Mouse (Mus musculus) heart, embryonic 11.5 days (tissue): ENCODE measurements around the gene Nek5. TPM values are rescaled to one million over a fixed set of nuclear protein-coding genes. Genes with fewer than 3 reads are reported as not detected.

ENCODE experiments used
- ATAC-seq: fragments of 200-750 bp; cut with Nextera tagmentation; replicated peaks from 2 replicates; pipeline ENCODE4 v1.8.0; 2017; ENCODE audit warnings: moderate library complexity; ENCODE audit not compliant: insufficient number of reproducible peaks, low FRiP score, low TSS enrichment
- H3K27ac ChIP-seq: fragments of 300-500 bp; sonication (generic); 2 replicates; pipeline ENCODE4 v1.5.1; 2014; ENCODE audit warnings: mild to moderate bottlenecking, low read depth, low read length
- H3K27me3 ChIP-seq: fragments of 300-500 bp; sonication (generic); 2 replicates; pipeline ENCODE4 v1.6.1; 2014; ENCODE audit warnings: mild to moderate bottlenecking, low read length, mixed read lengths; ENCODE audit not compliant: control insufficient read depth, insufficient read depth
- H3K36me3 ChIP-seq: fragments of 300-500 bp; sonication (generic); 2 replicates; pipeline ENCODE4 v1.6.1; 2014; ENCODE audit warnings: mild to moderate bottlenecking, low read length, moderate library complexity, mixed read lengths; ENCODE audit not compliant: control insufficient read depth, insufficient read depth
- H3K4me1 ChIP-seq: fragments of 300-500 bp; sonication (generic); 2 replicates; pipeline ENCODE4 v1.6.1; 2014; ENCODE audit warnings: low read length; ENCODE audit not compliant: control insufficient read depth, insufficient read depth
- H3K4me2 ChIP-seq: fragments of 300-500 bp; sonication (generic); 2 replicates; pipeline ENCODE4 v1.6.1; 2014; ENCODE audit warnings: mild to moderate bottlenecking, moderate library complexity
- H3K4me3 ChIP-seq: fragments of 300-500 bp; sonication (generic); 2 replicates; pipeline ENCODE4 v1.5.1; 2014; ENCODE audit warnings: low read depth, low read length
- H3K9ac ChIP-seq: fragments of 300-500 bp; sonication (generic); 2 replicates; pipeline ENCODE4 v1.6.1; 2014; ENCODE audit warnings: mild to moderate bottlenecking, low read depth, low read length, moderate library complexity
- H3K9me3 ChIP-seq: fragments of 300-500 bp; sonication (generic); replicated peaks from 2 replicates; pipeline ENCODE4 v1.6.1; 2016; ENCODE audit warnings: low read length; ENCODE audit not compliant: control insufficient read depth
- WGBS: fragments of 180-500 bp; shearing (Covaris S2); extraction: QIAGEN DNeasy Blood & Tissue Kit; methylation state at CpG from one replicate; pipeline ENCODE4 v1.1.7; 2014; ENCODE audit not compliant: insufficient replicate concordance; 5-methylcytosine and 5-hydroxymethylcytosine counted together
- polyA plus RNA-seq: library from polyadenylated mRNA; unstranded; fragments of >200 nt; fragmentation: Nextera tagmentation; extraction: Ambion mirVana; gene quantifications from 2 replicates; pipeline ENCODE4 v1.2.1, GENCODE M21; 2014

Gene Nek5
- polyA plus RNA-seq, 1 experiment from 2014 or later: 0.27 TPM

GRCm38 (mm10) chr8:22134750-22135135, 9.9 kb upstream of the Nek5 start:
- 70% methylated on average over 5 of the region's 5 CpGs for WGBS
- H3K9me3 ChIP-seq: no peaks in the 10 kb centered on the region

DNA sequence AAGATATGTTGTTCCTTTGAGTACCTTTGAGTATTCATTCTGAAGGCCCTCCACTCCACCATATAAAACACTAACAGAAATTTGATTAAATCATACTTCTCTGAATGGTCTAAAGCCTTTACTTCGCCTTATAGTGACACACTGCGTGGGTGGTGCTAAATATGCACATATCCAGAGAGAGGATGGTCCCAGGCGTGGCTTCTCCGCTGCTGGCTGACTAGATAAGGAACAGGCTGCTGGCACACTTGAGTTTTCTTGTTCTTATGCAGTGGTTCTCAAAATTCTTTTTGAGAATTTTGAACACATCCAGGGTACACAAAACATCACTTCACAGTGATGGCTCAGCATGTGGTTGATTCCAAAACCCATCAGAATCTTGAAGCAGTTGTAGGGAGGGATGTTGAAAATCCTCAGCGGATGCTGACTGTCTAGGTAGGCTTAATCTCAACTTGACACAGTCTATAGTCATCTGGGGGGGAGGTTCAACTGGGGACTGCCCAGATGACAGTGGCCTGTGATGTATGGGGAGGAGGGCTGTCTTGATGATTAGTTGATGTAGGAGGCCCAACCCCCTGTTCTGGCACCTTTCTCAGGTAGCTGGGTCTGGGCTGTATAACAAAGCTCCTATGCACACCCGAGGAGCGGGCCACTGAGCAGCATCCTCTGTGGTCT, 9.4 kb upstream of the Nek5 start:
- ATAC-seq: peak; percentile 63

More at GRCm38 (mm10) chr8:22134750-22135135, 9.9 kb upstream of the Nek5 start:
- H3K9ac ChIP-seq: no peak overlapping the region
- no peaks in the 10 kb centered on the region for H3K27me3 ChIP-seq
- H3K36me3 ChIP-seq: 0 out of 2 replicates have a peak, but pooled peaks cover 3% of the 10 kb centered on the region
- no peak overlapping the region for H3K27ac ChIP-seq
- H3K4me2 ChIP-seq: no peak overlapping the region
- no peak for ATAC-seq
- no peak overlapping the region for H3K4me3 ChIP-seq
- no peaks in the 10 kb centered on the region for H3K4me1 ChIP-seq

GRCm38 (mm10) chr8:22132062-22132461, 7.2 kb upstream of the Nek5 start:
- Histone ChIP-seq H3K4me2 (no peak overlapping the region), H3K27me3 (no peaks in the 10 kb centered on the region), H3K4me3 (no peak overlapping the region), H3K27ac (no peak overlapping the region), H3K36me3 (0 out of 2 replicates have a peak, but pooled peaks cover 3% of the 10 kb centered on the region), H3K9ac (no peak overlapping the region), H3K4me1 (no peaks in the 10 kb centered on the region), H3K9me3 (no peaks in the 10 kb centered on the region)
- ATAC-seq: no peak
- whole genome bisulfite sequencing: 91% methylated on average over 12 of the region's 12 CpGs

More for the DNA sequence above, 9.4 kb upstream of the Nek5 start:
- Histone ChIP-seq H3K4me3 (no peak overlapping the region), H3K4me2 (no peak overlapping the region), H3K4me1 (no peaks in the 10 kb centered on the region), H3K9me3 (no peaks in the 10 kb centered on the region), H3K27ac (no peak overlapping the region), H3K9ac (no peak overlapping the region), H3K27me3 (no peaks in the 10 kb centered on the region), H3K36me3 (0 out of 2 replicates have a peak, but pooled peaks cover 3% of the 10 kb centered on the region)
- WGBS: 77% methylated on average over 7 of the region's 7 CpGs

- H3K27me3 ChIP-seq: no peaks in the 10 kb centered on the region
- no peak overlapping the region for H3K4me2 ChIP-seq
- H3K36me3 ChIP-seq: no peaks in the 10 kb centered on the region
- H3K9ac ChIP-seq: no peak overlapping the region
- H3K27ac ChIP-seq: no peak overlapping the region
- H3K4me1 ChIP-seq: no peaks in the 10 kb centered on the region
- 67% methylated on average over 4 of the region's 4 CpGs for WGBS
- no peak overlapping the region for H3K4me3 ChIP-seq
- ATAC-seq: no peak
- no peaks in the 10 kb centered on the region for H3K9me3 ChIP-seq
Measured at GRCm38 (mm10) chr8:22107020-22107419, 17.8 kb downstream of the Nek5 start.

- Histone ChIP-seq H3K4me1 (no peaks in the 10 kb centered on the region), H3K9ac (no peak overlapping the region), H3K27ac (no peak overlapping the region), H3K9me3 (no peaks in the 10 kb centered on the region), H3K36me3 (no peaks in the 10 kb centered on the region), H3K4me2 (no peak overlapping the region), H3K27me3 (no peaks in the 10 kb centered on the region), H3K4me3 (no peak overlapping the region)
- ATAC-seq: no peak
- WGBS: 54% methylated on average over 8 of the region's 8 CpGs
Measured at GRCm38 (mm10) chr8:22091568-22091967, 33.3 kb downstream of the Nek5 start.

GRCm38 (mm10) chr8:22089226-22089625, 35.6 kb downstream of the Nek5 start:
- 85% methylated on average over 4 of the region's 4 CpGs for WGBS

DNA sequence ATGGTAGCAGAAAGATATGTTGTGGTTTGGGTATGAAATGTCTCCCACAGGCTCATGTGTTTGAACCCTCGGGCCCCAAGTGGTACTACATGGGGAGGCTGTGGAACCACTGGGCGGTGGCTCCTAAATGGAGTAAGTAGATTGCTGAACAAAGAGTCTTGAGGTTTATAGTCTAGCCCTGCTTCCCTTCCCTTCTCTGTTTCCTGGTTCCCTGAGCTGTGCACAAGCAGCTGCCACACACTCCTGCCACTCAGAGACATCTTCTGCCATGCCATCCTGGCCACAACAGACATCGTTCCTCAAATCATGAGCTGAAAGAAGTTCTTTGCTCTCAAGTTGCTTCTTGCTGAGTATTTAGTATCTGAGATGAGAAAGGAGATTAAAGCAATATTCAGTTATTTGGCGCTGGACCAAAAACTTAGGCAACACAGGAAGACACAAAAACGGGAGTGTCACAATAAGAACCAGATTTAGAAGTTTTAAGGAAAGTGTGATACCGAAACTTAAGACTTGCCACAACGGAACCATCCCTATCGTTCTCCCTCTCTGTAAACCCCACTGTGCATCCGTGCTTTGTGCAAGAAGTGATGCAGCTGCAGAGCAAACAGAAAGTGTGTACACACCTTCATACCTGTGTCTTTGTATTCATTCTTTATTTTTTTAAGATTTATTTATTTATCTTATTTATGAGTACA, 45.4 kb downstream of the Nek5 start:
- Histone ChIP-seq H3K4me3 (no peak overlapping the region), H3K27ac (no peak overlapping the region), H3K36me3 (no peaks in the 10 kb centered on the region), H3K4me1 (no peaks in the 10 kb centered on the region), H3K27me3 (no peaks in the 10 kb centered on the region), H3K4me2 (no peak overlapping the region), H3K9me3 (no peaks in the 10 kb centered on the region), H3K9ac (no peak overlapping the region)
- no peak for ATAC-seq
- 78% methylated on average over 9 of the region's 9 CpGs for WGBS

More at GRCm38 (mm10) chr8:22089226-22089625, 35.6 kb downstream of the Nek5 start:
- Histone ChIP-seq H3K27ac (no peak overlapping the region), H3K4me2 (no peak overlapping the region), H3K4me1 (no peaks in the 10 kb centered on the region), H3K36me3 (no peaks in the 10 kb centered on the region), H3K9me3 (no peaks in the 10 kb centered on the region), H3K27me3 (no peaks in the 10 kb centered on the region), H3K9ac (no peak overlapping the region), H3K4me3 (no peak overlapping the region)
- ATAC-seq: no peak

DNA sequence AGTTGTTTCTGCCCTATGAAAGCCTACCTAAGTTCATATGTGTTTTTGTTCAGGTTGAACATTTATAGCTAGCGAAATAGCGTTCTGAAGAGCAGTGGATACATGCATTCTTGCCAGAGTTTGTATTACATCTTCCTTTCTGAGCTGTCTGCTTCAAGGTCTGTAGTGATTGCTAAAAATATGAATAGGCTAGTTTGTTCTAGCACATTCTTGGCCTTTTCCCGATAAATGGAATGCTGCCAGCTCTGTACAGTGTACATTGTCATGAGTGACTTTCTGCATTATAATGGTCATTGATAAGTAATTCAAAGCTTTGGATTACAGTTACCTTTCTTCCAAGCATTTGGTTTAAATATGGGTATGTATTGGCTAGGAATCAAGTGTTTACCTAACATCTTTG, 63.7 kb downstream of the Nek5 start:
- H3K27me3 ChIP-seq: peaks cover 2% of the 10 kb centered on the region; the same call in 1 of the 2 replicates
- H3K27ac ChIP-seq: no peak overlapping the region
- peaks cover 5% of the 10 kb centered on the region; the same call in 1 of the 2 replicates for H3K4me1 ChIP-seq
- peak overlapping the region; percentile 88 for H3K4me3 ChIP-seq
- ATAC-seq: no peak
- H3K4me2 ChIP-seq: peak overlapping the region; percentile 94
- 0 out of 2 replicates have a peak overlapping the region, but pooled peaks have one; percentile 56 for H3K9ac ChIP-seq
- H3K36me3 ChIP-seq: peaks cover 16% of the 10 kb centered on the region
- no peaks in the 10 kb centered on the region for H3K9me3 ChIP-seq
- 5% methylated on average over 3 of the region's 3 CpGs for WGBS
